In genomic region chr10:117173566-117174438, GRCm38 (mm10) we compare ENCODE assay signal across 12 mouse cellular contexts. TPM values are rescaled to one million over a fixed set of nuclear protein-coding genes. Genes with fewer than 3 reads are reported as not detected.
DNase-seq lines count a peak whose midpoint lies in the region; ATAC-seq lines count a peak whose summit lies in the region.
"Had no signal": no experiment of that assay in that cellular context is flagged by ENCODE, and none has a peak within 500 bp of the region (broad histone marks: within the 10 kb centered on the region; RNA-seq: fewer than 3 reads in every experiment).

No protein-coding gene starts in this region.

- peaks cover 46% of the 10 kb centered on the region for H3K4me1 ChIP-seq in erythroblast, embryonic 14.5 days (ENCODE audit: control insufficient read depth)
- no peaks in the 10 kb centered on the region for H3K4me1 ChIP-seq in neural tube, embryonic 15.5 days
- peaks cover 39% of the 10 kb centered on the region for H3K4me1 ChIP-seq in liver, embryonic 12.5 days

- 0 out of 2 replicates have a peak overlapping the region, but pooled peaks have one; percentile 6 for H3K4me2 ChIP-seq in neural tube, embryonic 15.5 days
- H3K4me2 ChIP-seq in liver, embryonic 12.5 days, result peak overlapping the region; percentile 54

- no peak for DNase-seq in neural tube, embryonic 10.5 days (ENCODE audit: extremely low spot score, low spot score)
- no peak for DNase-seq in frontal cortex, postnatal 14 days (ENCODE audit: low spot score in 2 of 2)
- no peak for DNase-seq in ovary, adult 18-20 months (ENCODE audit: low spot score)
- no peak for DNase-seq in right cerebral cortex, postnatal 36 days (ENCODE audit: low spot score in 2 of 2)
- DNase-seq: adrenal gland, adult 8-10 months; B cell, adult 2 months; layer of hippocampus, postnatal 36 days; lung, postnatal 4 days had no signal

- no peaks in the 10 kb centered on the region for H3K9me3 ChIP-seq in erythroblast, embryonic 14.5 days (ENCODE audit: control insufficient read depth, low read length)
- H3K9me3 ChIP-seq in neural tube, embryonic 15.5 days (replicated peaks), result no peaks in the 10 kb centered on the region
- no peaks in the 10 kb centered on the region for H3K9me3 ChIP-seq in liver, embryonic 12.5 days (replicated peaks)

- no peaks in the 10 kb centered on the region for H3K36me3 ChIP-seq in erythroblast, embryonic 14.5 days (ENCODE audit: control insufficient read depth)
- H3K36me3 ChIP-seq in neural tube, embryonic 15.5 days, result no peaks in the 10 kb centered on the region
- no peaks in the 10 kb centered on the region for H3K36me3 ChIP-seq in liver, embryonic 12.5 days

- H3K27ac ChIP-seq in neural tube, embryonic 15.5 days (replicated peaks), result no peak overlapping the region
- peak overlapping the region; percentile 27; the same call in 1 of the 2 replicates for H3K27ac ChIP-seq in liver, embryonic 12.5 days

- no peak overlapping the region for H3K9ac ChIP-seq in neural tube, embryonic 15.5 days (replicated peaks)
- H3K9ac ChIP-seq in liver, embryonic 12.5 days, result peak overlapping the region; percentile 37; the same call in 1 of the 2 replicates

- 51% methylated on average over 13 of the region's 13 CpGs for WGBS in neural tube, embryonic 15.5 days
- WGBS in liver, embryonic 12.5 days (ENCODE audit: insufficient replicate concordance), result 39% methylated on average over 13 of the region's 13 CpGs

- H3K4me3 ChIP-seq in erythroblast, embryonic 14.5 days (replicated peaks), result peak overlapping the region; percentile 43
- no peak overlapping the region for H3K4me3 ChIP-seq in neural tube, embryonic 15.5 days (replicated peaks)
- peak overlapping the region; percentile 20 for H3K4me3 ChIP-seq in liver, embryonic 12.5 days

- no peak for ATAC-seq in erythroblast, adult 5-6 weeks (replicated peaks; ENCODE audit: low FRiP score, poor library complexity, severe bottlenecking)
- no peak for ATAC-seq in neural tube, embryonic 15.5 days (ENCODE audit: low FRiP score)
- ATAC-seq in liver, embryonic 12.5 days, result peak; percentile 72

- no peaks in the 10 kb centered on the region for H3K27me3 ChIP-seq in erythroblast, embryonic 14.5 days (ENCODE audit: control insufficient read depth)
- H3K27me3 ChIP-seq in neural tube, embryonic 15.5 days (replicated peaks), result no peaks in the 10 kb centered on the region
- H3K27me3 ChIP-seq in liver, embryonic 12.5 days (replicated peaks), result no peaks in the 10 kb centered on the region

RNA-seq across cellular contexts. Expression of gene Frs2, which starts 25.5 kb away (rescaled TPM):
- 0.26 and 0.39 TPM in 2 replicates for polyA plus RNA-seq in erythroblast, embryonic 14.5 days (2012)
- total RNA-seq in erythroblast, adult 5-6 weeks (2015; ENCODE audit: low replicate concordance), result 23.4 and 34.3 TPM in 2 replicates
- 24.2 and 34.2 TPM in 2 replicates for total RNA-seq in erythroblast, adult 5-6 weeks (2017; ENCODE audit: low replicate concordance)
- polyA plus RNA-seq in neural tube, embryonic 15.5 days (2015; fragmentation: Nextera tagmentation; extraction: Ambion mirVana), result 19.7 and 21.4 TPM in 2 replicates
- 11.3 and 13.3 TPM in 2 replicates for polyA plus RNA-seq in liver, embryonic 12.5 days (2016; fragmentation: Nextera tagmentation; extraction: Ambion mirVana)

RNA-seq across cellular contexts. Expression of gene Yeats4, which starts 50.5 kb away (rescaled TPM):
- 24.5 and 26.4 TPM in 2 replicates for polyA plus RNA-seq in erythroblast, embryonic 14.5 days (2012)
- total RNA-seq in erythroblast, adult 5-6 weeks (2015; ENCODE audit: low replicate concordance), result 25.9 and 28.6 TPM in 2 replicates
- total RNA-seq in erythroblast, adult 5-6 weeks (2017; ENCODE audit: low replicate concordance), result 25.0 and 51.6 TPM in 2 replicates
- polyA plus RNA-seq in neural tube, embryonic 15.5 days (2015; fragmentation: Nextera tagmentation; extraction: Ambion mirVana), result 86.6 and 95.3 TPM in 2 replicates
- 54.0 and 61.9 TPM in 2 replicates for polyA plus RNA-seq in liver, embryonic 12.5 days (2016; fragmentation: Nextera tagmentation; extraction: Ambion mirVana)
